Mouse (Mus musculus) liver, adult 2 months (tissue): ENCODE data around the gene Tmem131. TPM values are rescaled to one million over a fixed set of nuclear protein-coding genes. Genes with fewer than 3 reads are reported as not detected.
A peak's percentile ranks its signal among the peaks of the same experiment; 100 is the strongest.

Source experiments
- DNase-seq: peaks from one replicate; pipeline ENCODE4 v3.0.0-alpha.2; 2011; ENCODE audit warnings: low read depth, low spot score; ENCODE audit errors: extremely low read depth
- H3K27ac ChIP-seq: fragments of 200-500 bp; replicated peaks from 2 replicates; pipeline ENCODE4 v1.5.1; 2012; ENCODE audit warnings: low read depth, mild to moderate bottlenecking, control low read depth, inconsistent platforms, low read length; ENCODE audit not compliant: insufficient read depth
- H3K27me3 ChIP-seq: fragments of 200-500 bp; 2 replicates; pipeline ENCODE4 v1.6.1; 2012; ENCODE audit warnings: mild to moderate bottlenecking, moderate library complexity, low read length, inconsistent platforms; ENCODE audit not compliant: control insufficient read depth, insufficient read depth
- H3K36me3 ChIP-seq: fragments of 200-500 bp; 2 replicates; pipeline ENCODE4 v1.6.1; 2012; ENCODE audit warnings: low read length, inconsistent platforms; ENCODE audit not compliant: control insufficient read depth, insufficient read depth
- H3K4me1 ChIP-seq: fragments of 200-500 bp; 2 replicates; pipeline ENCODE4 v1.6.1; 2011; ENCODE audit warnings: low read length; ENCODE audit not compliant: control insufficient read depth, insufficient read depth
- H3K4me3 ChIP-seq: fragments of 200-500 bp; 2 replicates; pipeline ENCODE4 v1.5.1; 2011; ENCODE audit warnings: low read depth, mild to moderate bottlenecking, control low read depth, low read length, moderate library complexity; ENCODE audit not compliant: insufficient read depth
- H3K79me2 ChIP-seq: fragments of 200-500 bp; 2 replicates; pipeline ENCODE4 v1.6.1; 2012; ENCODE audit warnings: inconsistent platforms, mild to moderate bottlenecking, low read length, moderate library complexity; ENCODE audit not compliant: control insufficient read depth, insufficient read depth
- H3K9ac ChIP-seq: fragments of 200-500 bp; 2 replicates; pipeline ENCODE4 v1.6.1; 2012; ENCODE audit warnings: low read depth, mild to moderate bottlenecking, control low read depth, inconsistent platforms, low read length
- CTCF ChIP-seq: fragments of 200-500 bp; IDR thresholded peaks from 2 replicates; pipeline ENCODE4 v1.5.1; 2011; ENCODE audit warnings: low read depth, low read length, control low read depth
- POLR2A ChIP-seq: fragments of 200-500 bp; IDR thresholded peaks from 2 replicates; pipeline ENCODE4 v1.6.1; 2011; ENCODE audit warnings: low read length, control low read depth; ENCODE audit not compliant: insufficient read depth; ENCODE audit errors: extremely low read depth
- WGBS: fragments of 180-500 bp; shearing (Covaris S2); methylation state at CpG from one replicate; pipeline ENCODE4 v1.1.7; 2018; 5-methylcytosine and 5-hydroxymethylcytosine counted together
- polyA plus RNA-seq: library from polyadenylated mRNA; depleted of rRNA; stranded (reverse); fragments of >200 nt; gene quantifications from 2 replicates; pipeline ENCODE4 v1.2.3, GENCODE M21; 2012
- total RNA-seq: library from RNA; depleted of rRNA; stranded (reverse); fragments of >200 nt; gene quantifications from 2 replicates; pipeline ENCODE4 v1.2.3, GENCODE M21; 2014

The Tmem131 gene
- total and polyA plus RNA-seq, 2 experiments = 6.3 to 10.2 TPM

DNA sequence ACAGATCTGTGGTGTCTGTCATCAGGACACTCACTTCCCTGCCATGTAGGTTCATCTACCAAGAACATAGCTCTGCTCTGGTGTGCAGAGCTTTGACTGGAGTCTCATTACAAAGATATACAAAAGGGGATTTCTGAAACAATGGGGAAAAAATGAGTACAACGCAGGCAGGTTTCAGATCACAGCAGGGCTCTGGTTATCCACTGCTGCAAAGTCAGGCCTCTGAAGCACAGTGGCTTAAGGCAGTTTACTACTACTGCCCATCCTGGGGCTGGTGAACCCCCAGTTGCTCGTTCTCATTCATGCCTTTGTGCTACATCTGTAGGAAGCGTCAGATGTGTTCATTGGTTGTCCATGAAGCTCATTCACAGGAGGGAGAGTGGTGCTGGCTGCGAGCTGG lies 57.0 kb downstream of the Tmem131 start:
- Histone ChIP-seq H3K79me2 (peaks cover 22% of the 10 kb centered on the region), H3K9ac (no peak overlapping the region), H3K27ac (no peak overlapping the region), H3K4me1 (peaks cover 5% of the 10 kb centered on the region), H3K36me3 (peaks cover 10% of the 10 kb centered on the region), H3K27me3 (no peaks in the 10 kb centered on the region), H3K4me3 (no peak overlapping the region)
- 92% methylated on average over 4 of the region's 4 CpGs for WGBS
- no peak for TF ChIP-seq POLR2A
- TF ChIP-seq CTCF = no peak
- DNase-seq = no peak

DNA sequence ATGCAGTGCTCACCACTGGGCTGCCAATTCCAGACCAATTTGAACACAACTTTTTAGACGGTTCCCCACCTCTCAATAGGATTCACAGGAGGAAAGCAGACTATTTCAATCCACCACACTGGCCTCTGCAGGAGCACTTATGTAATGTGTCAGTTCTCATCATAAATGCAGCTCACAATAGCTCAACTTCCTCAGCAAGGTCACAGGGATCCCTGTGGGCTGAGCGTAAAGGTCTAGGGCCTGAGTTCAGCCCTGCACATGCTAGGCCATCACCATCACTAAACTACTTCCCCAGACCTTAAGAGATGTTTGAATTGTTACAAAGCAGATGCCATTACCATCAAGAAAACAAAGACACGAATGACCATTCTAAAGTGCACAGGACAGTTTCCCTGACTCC lies 58.9 kb downstream of the Tmem131 start:
- Histone ChIP-seq H3K79me2 (peaks cover 13% of the 10 kb centered on the region), H3K4me1 (peaks cover 2% of the 10 kb centered on the region), H3K27ac (no peak overlapping the region), H3K36me3 (peaks cover 14% of the 10 kb centered on the region), H3K27me3 (no peaks in the 10 kb centered on the region), H3K4me3 (no peak overlapping the region), H3K9ac (no peak overlapping the region)
- no peak for DNase-seq
- TF ChIP-seq POLR2A (no peak), CTCF (no peak)
- 72% methylated on average over 3 of the region's 3 CpGs for WGBS

DNA sequence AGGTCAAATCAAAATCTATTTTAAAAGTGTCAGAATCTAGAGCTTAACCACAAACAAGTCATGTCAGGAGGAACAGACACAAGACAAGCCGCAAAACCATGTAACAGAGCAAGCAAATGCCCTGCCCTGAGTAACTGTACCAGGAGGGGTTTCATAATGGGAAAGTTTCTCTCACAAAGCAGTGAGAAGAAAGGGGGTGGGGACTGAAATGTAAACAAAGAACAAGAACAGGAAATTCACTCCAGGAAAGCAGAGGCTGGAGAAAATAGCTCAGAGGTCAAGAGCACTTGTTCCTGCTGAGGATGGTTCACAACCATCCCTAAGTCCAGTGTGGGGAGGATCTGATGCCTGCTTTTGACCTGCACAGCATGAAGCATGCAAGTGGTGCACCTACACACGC lies 59.7 kb downstream of the Tmem131 start:
- H3K4me3 ChIP-seq = no peak overlapping the region
- H3K9ac ChIP-seq = no peak overlapping the region
- peaks cover 12% of the 10 kb centered on the region for H3K79me2 ChIP-seq
- no peak overlapping the region for H3K27ac ChIP-seq
- WGBS = 83% methylated on average over 2 of the region's 2 CpGs
- TF ChIP-seq POLR2A = no peak
- TF ChIP-seq CTCF = no peak
- no peak for DNase-seq
- H3K36me3 ChIP-seq = peaks cover 13% of the 10 kb centered on the region
- no peaks in the 10 kb centered on the region for H3K27me3 ChIP-seq
- peaks cover 2% of the 10 kb centered on the region for H3K4me1 ChIP-seq

DNA sequence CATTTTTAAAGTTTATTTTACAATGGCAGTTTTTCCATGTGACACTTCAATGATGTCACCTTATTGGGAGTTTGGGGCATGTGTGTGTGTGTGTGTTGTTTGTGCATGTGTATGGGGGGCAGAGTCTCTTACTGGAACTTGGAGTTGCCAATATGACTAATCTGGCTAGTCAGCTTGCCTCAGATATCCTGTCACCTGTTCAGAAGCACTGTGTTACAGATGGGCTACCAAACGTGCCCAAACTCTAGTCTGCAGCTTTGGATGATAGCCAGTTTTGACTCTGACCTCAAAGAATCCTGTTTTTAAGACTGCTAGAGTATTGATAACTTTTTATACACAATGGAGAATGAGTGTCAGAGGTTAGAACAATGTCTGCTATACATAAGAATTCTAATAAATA lies 64.3 kb downstream of the Tmem131 start:
- no peak for DNase-seq
- TF ChIP-seq CTCF (no peak), POLR2A (no peak)
- Histone ChIP-seq H3K27ac (no peak overlapping the region), H3K4me1 (peaks cover 7% of the 10 kb centered on the region), H3K4me3 (no peak overlapping the region), H3K27me3 (no peaks in the 10 kb centered on the region), H3K79me2 (peaks cover 2% of the 10 kb centered on the region; the same call in 1 of the 2 replicates), H3K9ac (no peak overlapping the region), H3K36me3 (0 out of 2 replicates have a peak, but pooled peaks cover 4% of the 10 kb centered on the region)
- 12% methylated on average over 1 of the region's 1 CpGs for WGBS

- H3K79me2 ChIP-seq = peaks cover 2% of the 10 kb centered on the region; the same call in 1 of the 2 replicates
- no peak overlapping the region for H3K9ac ChIP-seq
- WGBS = 79% methylated on average over 1 of the region's 1 CpGs
- H3K27me3 ChIP-seq = no peaks in the 10 kb centered on the region
- peaks cover 5% of the 10 kb centered on the region for H3K4me1 ChIP-seq
- H3K27ac ChIP-seq = no peak overlapping the region
- H3K36me3 ChIP-seq = 0 out of 2 replicates have a peak, but pooled peaks cover 4% of the 10 kb centered on the region
- no peak overlapping the region for H3K4me3 ChIP-seq
- DNase-seq = no peak
- TF ChIP-seq POLR2A = no peak
- no peak for TF ChIP-seq CTCF
These were observed 66.3 kb downstream of the Tmem131 start for GRCm38 (mm10) chr1:36877126-36877525.

DNA sequence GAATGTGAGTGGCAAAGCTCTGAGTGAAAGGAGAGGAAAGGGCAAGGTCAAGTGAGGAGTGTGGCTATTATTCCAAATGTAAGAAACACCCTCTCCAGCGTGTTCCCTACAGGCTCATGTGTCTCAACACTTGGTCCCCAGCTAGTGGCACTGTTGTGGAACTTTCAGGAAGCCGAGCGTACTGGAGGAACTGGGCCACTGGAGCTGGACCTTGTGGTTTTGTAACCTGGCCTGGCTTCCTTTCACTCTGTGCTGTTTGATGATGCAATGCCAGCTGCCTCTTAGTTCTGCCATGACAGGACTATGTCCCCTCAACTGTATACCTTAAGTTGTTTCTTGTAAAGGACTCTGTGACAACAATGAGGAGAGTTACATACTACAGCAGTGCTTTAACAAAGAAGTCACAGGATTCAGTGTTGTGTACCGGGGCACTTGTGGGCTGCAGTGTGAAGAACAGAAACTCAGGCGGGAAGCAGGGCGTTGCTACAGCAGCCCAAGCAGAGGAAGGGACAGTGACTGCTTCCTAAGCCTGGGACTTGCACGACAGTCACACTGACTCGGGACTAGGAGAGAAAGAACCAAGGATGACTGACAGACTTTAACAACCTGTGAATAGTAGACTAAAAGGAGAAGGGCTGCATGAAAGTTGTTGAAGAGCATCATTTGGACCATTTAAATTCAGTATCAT lies 68.4 kb downstream of the Tmem131 start:
- H3K9ac ChIP-seq = no peak overlapping the region
- peaks cover 7% of the 10 kb centered on the region for H3K4me1 ChIP-seq
- H3K79me2 ChIP-seq = peaks cover 8% of the 10 kb centered on the region; the same call in 1 of the 2 replicates
- no peaks in the 10 kb centered on the region for H3K36me3 ChIP-seq
- no peaks in the 10 kb centered on the region for H3K27me3 ChIP-seq
- TF ChIP-seq POLR2A (no peak), CTCF (peak; percentile 63)
- peak; percentile 91 for DNase-seq
- 0 out of 2 replicates have a peak overlapping the region, but pooled peaks have one; percentile 14 for H3K27ac ChIP-seq
- H3K4me3 ChIP-seq = no peak overlapping the region
- 49% methylated on average over 8 of the region's 8 CpGs for WGBS
